In genomic region chr19:16016171-16016570, GRCm38 (mm10) we compare ENCODE assay signal across 19 mouse cellular contexts. TPM values are rescaled to one million over a fixed set of nuclear protein-coding genes. Genes with fewer than 3 reads are reported as not detected.
DNase-seq lines count a peak whose midpoint lies in the region; ATAC-seq and TF ChIP-seq lines count a peak whose summit lies in the region.
"Had no signal": no experiment of that assay in that cellular context is flagged by ENCODE, and none has a peak within 500 bp of the region (broad histone marks: within the 10 kb centered on the region; RNA-seq: fewer than 3 reads in every experiment).

No protein-coding gene starts in this region.

- H3K4me1 ChIP-seq in heart, embryonic 10.5 days = no peaks in the 10 kb centered on the region
- peaks cover 29% of the 10 kb centered on the region for H3K4me1 ChIP-seq in bone marrow macrophage, adult 2 months (ENCODE audit: control insufficient read depth, insufficient read depth, low read length)
- no peaks in the 10 kb centered on the region for H3K4me1 ChIP-seq in stomach, postnatal 0 days (replicated peaks; ENCODE audit: control insufficient read depth, insufficient read depth)
- H3K4me1 ChIP-seq: embryonic facial prominence, embryonic 12.5 days; midbrain, embryonic 13.5 days; stomach, embryonic 15.5 days had no signal

- ATAC-seq in stomach, postnatal 0 days (ENCODE audit: low FRiP score, low TSS enrichment) = peak; percentile 51; the same call in 1 of the 2 replicates
- ATAC-seq: activated CD4-positive, CD25-positive, alpha-beta regulatory T cell, adult 4 months; hindbrain, embryonic 16.5 days; midbrain, embryonic 13.5 days had no signal

- no peak for TF ChIP-seq EP300 in stomach, postnatal 0 days (optimal IDR thresholded peaks at IDR 0.05)

- H3K4me2 ChIP-seq in stomach, postnatal 0 days (replicated peaks; ENCODE audit: low read depth) = no peak overlapping the region
- H3K4me2 ChIP-seq: embryonic facial prominence, embryonic 12.5 days; liver, embryonic 11.5 days; midbrain, embryonic 13.5 days; stomach, embryonic 15.5 days had no signal

- DNase-seq in heart, adult 8-10 months (ENCODE audit: low spot score) = peak; percentile 14
- DNase-seq in heart, embryonic 10.5 days (ENCODE audit: low spot score) = no peak
- peak; percentile 18 for DNase-seq in lung, postnatal 10 days
- no peak for DNase-seq in lung, postnatal 14 days
- DNase-seq in stomach, postnatal 0 days (ENCODE audit: low spot score) = no peak
- no peak for DNase-seq in adrenal gland, adult 18-20 months (ENCODE audit: low spot score in 2 of 2)
- DNase-seq: cerebellum, adult 11 months; cerebellum, postnatal 25 days; kidney, postnatal 36 days; right cerebral cortex, adult 18-20 months; spleen, adult 18-20 months; thymus, postnatal 36 days had no signal

- TF ChIP-seq POLR2A in bone marrow macrophage, adult 2 months (IDR thresholded peaks at IDR 0.05; ENCODE audit: borderline replicate concordance, low read depth, low read length) = no peak

- H3K27me3 ChIP-seq in heart, embryonic 10.5 days (ENCODE audit: insufficient read depth, poor library complexity, severe bottlenecking) = no peaks in the 10 kb centered on the region
- no peaks in the 10 kb centered on the region for H3K27me3 ChIP-seq in stomach, postnatal 0 days (ENCODE audit: control insufficient read depth, insufficient read depth, low read length)
- H3K27me3 ChIP-seq: embryonic facial prominence, embryonic 12.5 days; midbrain, embryonic 13.5 days; stomach, embryonic 15.5 days had no signal

- TF ChIP-seq CTCF in bone marrow macrophage, adult 2 months (IDR thresholded peaks at IDR 0.05; ENCODE audit: low read depth, low read length) = no peak
- TF ChIP-seq CTCF in stomach, postnatal 0 days (IDR thresholded peaks at IDR 0.05; ENCODE audit: low read depth) = no peak

- 73% methylated on average over 1 of the region's 1 CpGs for WGBS in heart, embryonic 10.5 days
- WGBS in stomach, postnatal 0 days = 25% methylated on average over 1 of the region's 1 CpGs

- H3K36me3 ChIP-seq in heart, embryonic 10.5 days = no peaks in the 10 kb centered on the region
- no peaks in the 10 kb centered on the region for H3K36me3 ChIP-seq in stomach, postnatal 0 days (ENCODE audit: control insufficient read depth, insufficient read depth, low read length)
- H3K36me3 ChIP-seq: embryonic facial prominence, embryonic 12.5 days; midbrain, embryonic 13.5 days; stomach, embryonic 15.5 days had no signal

- H3K9ac ChIP-seq in stomach, postnatal 0 days (ENCODE audit: low read length) = no peak overlapping the region
- H3K9ac ChIP-seq: embryonic facial prominence, embryonic 12.5 days; midbrain, embryonic 13.5 days; stomach, embryonic 15.5 days had no signal

- H3K4me3 ChIP-seq in heart, embryonic 10.5 days = no peak overlapping the region
- no peak overlapping the region for H3K4me3 ChIP-seq in bone marrow macrophage, adult 2 months (ENCODE audit: insufficient read depth, low read length)
- no peak overlapping the region for H3K4me3 ChIP-seq in stomach, postnatal 0 days (ENCODE audit: low read depth, low read length)
- H3K4me3 ChIP-seq: embryonic facial prominence, embryonic 12.5 days; midbrain, embryonic 13.5 days; stomach, embryonic 15.5 days had no signal

- H3K9me3 ChIP-seq in heart, embryonic 10.5 days = no peaks in the 10 kb centered on the region
- H3K9me3 ChIP-seq in stomach, postnatal 0 days (ENCODE audit: control insufficient read depth, low read length) = no peaks in the 10 kb centered on the region
- H3K9me3 ChIP-seq: embryonic facial prominence, embryonic 12.5 days; midbrain, embryonic 13.5 days; stomach, embryonic 15.5 days had no signal

- no peak overlapping the region for H3K27ac ChIP-seq in heart, embryonic 10.5 days
- peak overlapping the region; percentile 97 for H3K27ac ChIP-seq in bone marrow macrophage, adult 2 months (ENCODE audit: insufficient read depth, low read depth, low read length)
- no peak overlapping the region for H3K27ac ChIP-seq in stomach, postnatal 0 days (replicated peaks)
- H3K27ac ChIP-seq: embryonic facial prominence, embryonic 12.5 days; midbrain, embryonic 13.5 days had no signal

RNA-seq across cellular contexts. Expression of gene Cep78, which starts 31.4 kb away (rescaled TPM):
- 1 to 10 TPM; 3.5 to 3.7 (median 3.6) TPM for total RNA-seq in heart, adult 8-10 months (2022)
- polyA plus RNA-seq in heart, embryonic 10.5 days (2016; fragmentation: Nextera tagmentation; extraction: Ambion mirVana) = 21.1 and 27.4 TPM in 2 replicates
- polyA plus RNA-seq in bone marrow macrophage, adult 2 months (2012; ENCODE audit: insufficient read depth, insufficient read length, missing spikeins) = 9.2 and 11.2 TPM in 2 replicates
- polyA plus RNA-seq in stomach, postnatal 0 days (2015; fragmentation: Nextera tagmentation; extraction: Ambion mirVana) = 9.0 TPM in 2 replicates
- total RNA-seq in adrenal gland, adult 18-20 months (2021) = 1 to 10 TPM; 5.4 to 6.8 TPM

Comparison
In these comparisons a context has a peak if more than half of its experiments do, and no peak if none do; other contexts are left out.
1. DNase-seq: peak in heart, adult 8-10 months (single experiment) and lung, postnatal 10 days (single experiment); none in heart, embryonic 10.5 days (single experiment), lung, postnatal 14 days (single experiment), stomach, postnatal 0 days (single experiment) and adrenal gland, adult 18-20 months (0 of 2).